Mouse (Mus musculus): Measurements from ENCODE around the gene Oas1f. TPM values are rescaled to one million over a fixed set of nuclear protein-coding genes. Genes with fewer than 3 reads are reported as not detected.

Gene Oas1f
- polyA plus RNA-seq, 1 experiment from 2014 or later: not detected

Small RNA genes within 50 kb of the gene (microRNA-seq; reads per million reads assigned to microRNA genes)
- gene Gm22907: not detected

Other genes starting within 250 kb of the Oas1f start
- gene Rita1, start 234.8 kb upstream of the Oas1f start, polyA plus RNA-seq (2014; fragmentation: Nextera tagmentation; extraction: Ambion mirVana): 8.1 and 9.4 TPM in 2 replicates
- gene Ddx54, start 234.6 kb upstream of the Oas1f start, polyA plus RNA-seq (2014; fragmentation: Nextera tagmentation; extraction: Ambion mirVana): 39.3 and 41.0 TPM in 2 replicates
- gene Cfap73, start 213.1 kb upstream of the Oas1f start, polyA plus RNA-seq (2014; fragmentation: Nextera tagmentation; extraction: Ambion mirVana): not detected in 2 replicates
- 0.15 and 0.50 TPM in 2 replicates for gene Rasal1, start 198.6 kb upstream of the Oas1f start, polyA plus RNA-seq (2014; fragmentation: Nextera tagmentation; extraction: Ambion mirVana)
- gene Dtx1, start 135.4 kb upstream of the Oas1f start, polyA plus RNA-seq (2014; fragmentation: Nextera tagmentation; extraction: Ambion mirVana): 3.7 and 4.0 TPM in 2 replicates
- gene Oas2, start 97.5 kb upstream of the Oas1f start, polyA plus RNA-seq (2014; fragmentation: Nextera tagmentation; extraction: Ambion mirVana): 0.26 and 0.50 TPM in 2 replicates
- gene Oas3, start 69.7 kb upstream of the Oas1f start, polyA plus RNA-seq (2014; fragmentation: Nextera tagmentation; extraction: Ambion mirVana): 0.49 and 0.60 TPM in 2 replicates
- not detected in 2 replicates for gene Oas1e, start 51.8 kb upstream of the Oas1f start, polyA plus RNA-seq (2014; fragmentation: Nextera tagmentation; extraction: Ambion mirVana)
- 0.70 and 0.79 TPM in 2 replicates for gene Oas1c, start 34.9 kb upstream of the Oas1f start, polyA plus RNA-seq (2014; fragmentation: Nextera tagmentation; extraction: Ambion mirVana)
- not detected in 2 replicates for gene Oas1h, start 14.1 kb downstream of the Oas1f start, polyA plus RNA-seq (2014; fragmentation: Nextera tagmentation; extraction: Ambion mirVana)
- gene Oas1g, start 40.2 kb downstream of the Oas1f start, polyA plus RNA-seq (2014; fragmentation: Nextera tagmentation; extraction: Ambion mirVana): 1.2 TPM in 2 replicates
- gene Oas1a, start 60.2 kb downstream of the Oas1f start, polyA plus RNA-seq (2014; fragmentation: Nextera tagmentation; extraction: Ambion mirVana): 6.0 and 6.6 TPM in 2 replicates
- 0.11 TPM in 1 of 2 replicates, not detected in the other for gene Oas1d, start 67.2 kb downstream of the Oas1f start, polyA plus RNA-seq (2014; fragmentation: Nextera tagmentation; extraction: Ambion mirVana)
- 0.11 and 0.19 TPM in 2 replicates for gene Rph3a, start 162.7 kb downstream of the Oas1f start, polyA plus RNA-seq (2014; fragmentation: Nextera tagmentation; extraction: Ambion mirVana)